ENCODE assay signal across 15 mouse cellular contexts in genomic region chr19:4055216-4055946, GRCm38 (mm10). TPM values are rescaled to one million over a fixed set of nuclear protein-coding genes. Genes with fewer than 3 reads are reported as not detected.
A peak's percentile ranks its signal among the peaks of the same experiment; 100 is the strongest.
DNase-seq lines count a peak whose midpoint lies in the region; ATAC-seq lines count a peak whose summit lies in the region.
"Had no signal": no experiment of that assay in that cellular context is flagged by ENCODE, and none has a peak within 500 bp of the region (broad histone marks: within the 10 kb centered on the region; RNA-seq: fewer than 3 reads in every experiment).

No protein-coding gene starts in this region.

- no peak overlapping the region for H3K27ac ChIP-seq in heart, embryonic 10.5 days
- H3K27ac ChIP-seq: hindbrain, embryonic 10.5 days; limb, embryonic 13.5 days; midbrain, embryonic 15.5 days had no signal

- no peaks in the 10 kb centered on the region for H3K9me3 ChIP-seq in heart, embryonic 10.5 days
- H3K9me3 ChIP-seq: heart, embryonic 12.5 days; hindbrain, embryonic 10.5 days; limb, embryonic 13.5 days; midbrain, embryonic 15.5 days had no signal

- no peak for ATAC-seq in granulocyte monocyte progenitor cell, adult 5-6 weeks (replicated peaks; ENCODE audit: poor library complexity, severe bottlenecking)
- ATAC-seq: midbrain, embryonic 15.5 days had no signal

- H3K36me3 ChIP-seq in heart, embryonic 10.5 days = no peaks in the 10 kb centered on the region
- H3K36me3 ChIP-seq: heart, embryonic 12.5 days; hindbrain, embryonic 10.5 days; limb, embryonic 13.5 days; midbrain, embryonic 15.5 days had no signal

- intact Hi-C loops in heart, postnatal 14 days (cut with DNase I) = no loop called here

- H3K4me3 ChIP-seq in heart, embryonic 10.5 days = no peak overlapping the region
- H3K4me3 ChIP-seq: heart, embryonic 12.5 days; hindbrain, embryonic 10.5 days; limb, embryonic 13.5 days; midbrain, embryonic 15.5 days had no signal

- 0 out of 2 replicates have a peak, but pooled peaks cover 5% of the 10 kb centered on the region for H3K27me3 ChIP-seq in heart, embryonic 10.5 days (ENCODE audit: insufficient read depth, poor library complexity, severe bottlenecking)
- H3K27me3 ChIP-seq: heart, embryonic 12.5 days; limb, embryonic 13.5 days; midbrain, embryonic 15.5 days had no signal

- DNase-seq in heart, adult 11 months = peak; percentile 82
- no peak for DNase-seq in heart, postnatal 14 days
- peak; percentile 39 for DNase-seq in testis, postnatal 10 days (ENCODE audit: low spot score)
- DNase-seq in testis, postnatal 14 days (ENCODE audit: low spot score) = no peak
- DNase-seq in kidney, postnatal 10 days = peak; percentile 39
- no peak for DNase-seq in heart, embryonic 10.5 days (ENCODE audit: low spot score)
- DNase-seq in Muller cell, postnatal 12 days (ENCODE audit: inconsistent ontology term) = no peak
- DNase-seq: adrenal gland, adult 8-10 months; gastrocnemius, postnatal 14 days had no signal

- 65% methylated on average over 8 of the region's 8 CpGs for WGBS in heart, embryonic 10.5 days

- peaks cover 30% of the 10 kb centered on the region for H3K4me1 ChIP-seq in heart, embryonic 10.5 days
- H3K4me1 ChIP-seq: midbrain, embryonic 15.5 days had no signal

RNA-seq across cellular contexts. Expression of gene Gstp3, which starts 4.0 kb away (rescaled TPM):
- not detected for total RNA-seq in heart, postnatal 14 days (2021)
- not detected in 2 replicates for total RNA-seq in granulocyte monocyte progenitor cell, adult 5-6 weeks (2014; fragmentation: Nextera tagmentation)
- 0.65 TPM in 1 of 2 replicates, not detected in the other for total RNA-seq in granulocyte monocyte progenitor cell, adult 5-6 weeks (2017)
- polyA plus RNA-seq in heart, embryonic 10.5 days (2016; fragmentation: Nextera tagmentation; extraction: Ambion mirVana) = 0.37 TPM in 1 of 2 replicates, not detected in the other
- total RNA-seq: gastrocnemius, postnatal 14 days; layer of hippocampus, postnatal 25 days had no signal
- polyA plus RNA-seq: hindbrain, embryonic 10.5 days; limb, embryonic 13.5 days; midbrain, embryonic 15.5 days had no signal

RNA-seq across cellular contexts. Expression of gene Gstp2, which starts 9.6 kb away (rescaled TPM):
- total RNA-seq in heart, postnatal 14 days (2021) = 10 to 100 TPM; 80.8 to 90.7 TPM
- not detected in 2 replicates for total RNA-seq in granulocyte monocyte progenitor cell, adult 5-6 weeks (2014; fragmentation: Nextera tagmentation)
- total RNA-seq in granulocyte monocyte progenitor cell, adult 5-6 weeks (2017) = 4.3 TPM in 1 of 2 replicates, not detected in the other
- polyA plus RNA-seq in heart, embryonic 10.5 days (2016; fragmentation: Nextera tagmentation; extraction: Ambion mirVana) = 2.9 TPM in 2 replicates

RNA-seq across cellular contexts. Expression of gene Gstp1, which starts 17.6 kb away (rescaled TPM):
- total RNA-seq in heart, postnatal 14 days (2021) = 100 to 1,000 TPM; 257 to 271 TPM
- total RNA-seq in granulocyte monocyte progenitor cell, adult 5-6 weeks (2014; fragmentation: Nextera tagmentation) = 235 and 335 TPM in 2 replicates
- 84.1 and 120 TPM in 2 replicates for total RNA-seq in granulocyte monocyte progenitor cell, adult 5-6 weeks (2017)
- 402 and 470 TPM in 2 replicates for polyA plus RNA-seq in heart, embryonic 10.5 days (2016; fragmentation: Nextera tagmentation; extraction: Ambion mirVana)

RNA-seq across cellular contexts. Expression of gene Cabp2, which starts 26.0 kb away (rescaled TPM):
- total RNA-seq in heart, postnatal 14 days (2021) = not detected
- not detected in 2 replicates for total RNA-seq in granulocyte monocyte progenitor cell, adult 5-6 weeks (2014; fragmentation: Nextera tagmentation)
- not detected in 2 replicates for total RNA-seq in granulocyte monocyte progenitor cell, adult 5-6 weeks (2017)
- polyA plus RNA-seq in heart, embryonic 10.5 days (2016; fragmentation: Nextera tagmentation; extraction: Ambion mirVana) = not detected in 2 replicates
- total RNA-seq: adrenal gland, adult 8-10 months; gastrocnemius, postnatal 14 days; layer of hippocampus, postnatal 25 days had no signal
- polyA plus RNA-seq: heart, embryonic 12.5 days; hindbrain, embryonic 10.5 days; limb, embryonic 13.5 days had no signal

RNA-seq across cellular contexts. Expression of gene Cdk2ap2, which starts 41.6 kb away (rescaled TPM):
- total RNA-seq in heart, postnatal 14 days (2021) = 10 to 100 TPM; 24.2 to 27.5 TPM
- 119 and 155 TPM in 2 replicates for total RNA-seq in granulocyte monocyte progenitor cell, adult 5-6 weeks (2014; fragmentation: Nextera tagmentation)
- 33.7 and 36.5 TPM in 2 replicates for total RNA-seq in granulocyte monocyte progenitor cell, adult 5-6 weeks (2017)
- 67.9 and 86.0 TPM in 2 replicates for polyA plus RNA-seq in heart, embryonic 10.5 days (2016; fragmentation: Nextera tagmentation; extraction: Ambion mirVana)

Comparison
In these comparisons a context has a peak if more than half of its experiments do, and no peak if none do; other contexts are left out.
1. DNase-seq: peak in heart, adult 11 months (single experiment), testis, postnatal 10 days (single experiment) and kidney, postnatal 10 days (single experiment); none in heart, postnatal 14 days (0 of 2), testis, postnatal 14 days (single experiment), heart, embryonic 10.5 days (single experiment) and Muller cell, postnatal 12 days (single experiment).
2. RNA of gene Gstp2, which starts 9.6 kb away (total RNA-seq): 80.8 to 90.7 TPM in heart, postnatal 14 days; 4.3 TPM in granulocyte monocyte progenitor cell, adult 5-6 weeks; every median in the first group is over 10 times any median in the second.